Mouse (Mus musculus): ENCODE measurements around the gene Chst15. TPM values are rescaled to one million over a fixed set of nuclear protein-coding genes. Genes with fewer than 3 reads are reported as not detected.

The Chst15 gene
- polyA plus RNA-seq (2014; fragmentation: Nextera tagmentation; extraction: Ambion mirVana): 8.4 and 10.8 TPM in 2 replicates

DNA sequence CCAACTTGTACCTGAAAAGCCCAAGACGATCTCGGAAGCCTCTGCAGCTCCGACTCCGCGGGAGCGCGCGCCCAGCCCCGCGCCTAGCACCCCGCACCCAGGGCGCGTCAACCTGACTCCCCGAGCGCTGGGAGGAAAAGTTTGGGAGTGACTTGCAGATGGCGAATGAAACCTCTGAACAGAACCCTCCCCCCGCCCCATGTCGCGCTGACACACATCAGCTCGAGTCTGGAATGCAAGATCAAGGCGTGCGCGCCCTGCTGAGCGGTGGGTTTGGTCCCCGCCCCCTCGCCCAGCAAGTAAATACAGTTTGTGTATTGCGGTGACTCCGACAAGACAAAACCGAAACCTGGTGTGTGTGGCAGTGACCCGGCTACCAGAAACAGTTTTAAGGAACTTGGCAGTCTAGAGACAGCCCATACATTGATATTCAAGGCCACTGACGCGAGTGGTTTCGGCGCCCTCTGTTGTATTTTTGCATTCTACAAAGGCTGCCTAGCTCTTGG lies at the start of gene Chst15:
Gene Chst15 (minus strand): TSS at position 193 of the 506 bp plus-strand sequence.
- peak; percentile 49 for ATAC-seq
- WGBS: under 1% methylated on average over 34 of the region's 34 CpGs

GRCm38 (mm10) chr7:132365703-132366384 lies 48.8 kb upstream of the Chst15 start:
- Histone ChIP-seq H3K27me3 (replicated peaks; ENCODE audit: control insufficient read depth, insufficient read depth, low read length) (no peaks in the 10 kb centered on the region), H3K4me3 (ENCODE audit: low read depth, low read length) (no peak overlapping the region), H3K36me3 (ENCODE audit: control insufficient read depth, insufficient read depth, low read length) (no peaks in the 10 kb centered on the region), H3K9me3 (replicated peaks; ENCODE audit: control insufficient read depth, low read length) (no peaks in the 10 kb centered on the region), H3K4me2 (ENCODE audit: low read length) (no peak overlapping the region), H3K4me1 (ENCODE audit: control insufficient read depth, insufficient read depth, low read length) (no peaks in the 10 kb centered on the region), H3K27ac (ENCODE audit: low read depth, low read length) (no peak overlapping the region), H3K9ac (ENCODE audit: low read length) (no peak overlapping the region)
- ATAC-seq: no peak
- no peak for DNase-seq (ENCODE audit: low spot score)
- 73% methylated on average over 5 of the region's 5 CpGs for WGBS

More for the DNA sequence above, at the start of gene Chst15:
- peak; percentile 78 for DNase-seq (ENCODE audit: low spot score)
- H3K36me3 ChIP-seq (ENCODE audit: control insufficient read depth, insufficient read depth, low read length): no peaks in the 10 kb centered on the region
- no peaks in the 10 kb centered on the region for H3K9me3 ChIP-seq (replicated peaks; ENCODE audit: control insufficient read depth, low read length)
- peak within 1 kb of the TSS; percentile 81 for H3K4me3 ChIP-seq (ENCODE audit: low read depth, low read length)
- H3K4me2 ChIP-seq (ENCODE audit: low read length): peak within 1 kb of the TSS; percentile 95
- peak within 1 kb of the TSS; percentile 84 for H3K27ac ChIP-seq (ENCODE audit: low read depth, low read length)
- peaks cover 17% of the 10 kb centered on the region for H3K4me1 ChIP-seq (ENCODE audit: control insufficient read depth, insufficient read depth, low read length)
- H3K27me3 ChIP-seq (replicated peaks; ENCODE audit: control insufficient read depth, insufficient read depth, low read length): no peaks in the 10 kb centered on the region
- H3K9ac ChIP-seq (ENCODE audit: low read length): peak within 1 kb of the TSS; percentile 94

- Histone ChIP-seq H3K4me1 (ENCODE audit: control insufficient read depth, insufficient read depth, low read length) (no peaks in the 10 kb centered on the region), H3K9ac (ENCODE audit: low read length) (no peak overlapping the region), H3K27me3 (replicated peaks; ENCODE audit: control insufficient read depth, insufficient read depth, low read length) (no peaks in the 10 kb centered on the region), H3K4me3 (ENCODE audit: low read depth, low read length) (no peak overlapping the region), H3K36me3 (ENCODE audit: control insufficient read depth, insufficient read depth, low read length) (no peaks in the 10 kb centered on the region), H3K4me2 (ENCODE audit: low read length) (no peak overlapping the region), H3K9me3 (replicated peaks; ENCODE audit: control insufficient read depth, low read length) (no peaks in the 10 kb centered on the region), H3K27ac (ENCODE audit: low read depth, low read length) (no peak overlapping the region)
- DNase-seq (ENCODE audit: low spot score): no peak
- no peak for ATAC-seq
- WGBS: 82% methylated on average over 5 of the region's 5 CpGs
Observed at GRCm38 (mm10) chr7:132365111-132365510, 48.1 kb upstream of the Chst15 start.

DNA sequence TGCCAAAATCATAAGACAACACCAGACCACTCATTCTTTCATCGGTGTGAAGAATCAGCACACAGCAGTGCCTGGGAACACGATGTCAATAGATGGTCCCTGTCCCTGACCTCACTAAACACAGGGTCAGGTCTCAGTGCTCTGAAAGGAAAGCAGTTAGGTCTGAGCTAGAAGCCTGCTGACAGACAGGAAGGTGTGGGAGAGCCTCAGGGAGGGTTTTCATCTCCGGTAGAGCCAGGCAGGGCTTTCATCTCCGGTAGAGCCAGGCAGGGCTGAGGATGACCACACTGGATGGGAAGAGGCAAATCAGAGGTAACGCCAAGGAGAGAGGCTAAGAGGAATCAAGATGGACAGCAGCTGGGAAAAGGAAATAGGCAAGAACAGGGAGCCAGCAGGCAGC lies 47.5 kb upstream of the Chst15 start:
- Histone ChIP-seq H3K27ac (ENCODE audit: low read depth, low read length) (no peak overlapping the region), H3K4me3 (ENCODE audit: low read depth, low read length) (no peak overlapping the region), H3K4me2 (ENCODE audit: low read length) (no peak overlapping the region), H3K4me1 (ENCODE audit: control insufficient read depth, insufficient read depth, low read length) (no peaks in the 10 kb centered on the region), H3K9me3 (replicated peaks; ENCODE audit: control insufficient read depth, low read length) (no peaks in the 10 kb centered on the region), H3K9ac (ENCODE audit: low read length) (no peak overlapping the region), H3K27me3 (replicated peaks; ENCODE audit: control insufficient read depth, insufficient read depth, low read length) (no peaks in the 10 kb centered on the region), H3K36me3 (ENCODE audit: control insufficient read depth, insufficient read depth, low read length) (no peaks in the 10 kb centered on the region)
- DNase-seq (ENCODE audit: low spot score): no peak
- WGBS: 79% methylated on average over 5 of the region's 5 CpGs
- ATAC-seq: no peak

GRCm38 (mm10) chr7:132360336-132360735 lies 43.3 kb upstream of the Chst15 start:
- H3K9ac ChIP-seq (ENCODE audit: low read length): no peak overlapping the region
- DNase-seq (ENCODE audit: low spot score) (no peak), ATAC-seq (no peak)
- 0 out of 2 replicates have a peak, but pooled peaks cover 2% of the 10 kb centered on the region for H3K4me1 ChIP-seq (ENCODE audit: control insufficient read depth, insufficient read depth, low read length)
- H3K4me3 ChIP-seq (ENCODE audit: low read depth, low read length): no peak overlapping the region
- H3K27ac ChIP-seq (ENCODE audit: low read depth, low read length): no peak overlapping the region
- H3K4me2 ChIP-seq (ENCODE audit: low read length): no peak overlapping the region
- no peaks in the 10 kb centered on the region for H3K36me3 ChIP-seq (ENCODE audit: control insufficient read depth, insufficient read depth, low read length)
- H3K9me3 ChIP-seq (replicated peaks; ENCODE audit: control insufficient read depth, low read length): no peaks in the 10 kb centered on the region
- H3K27me3 ChIP-seq (replicated peaks; ENCODE audit: control insufficient read depth, insufficient read depth, low read length): no peaks in the 10 kb centered on the region
- 86% methylated on average over 4 of the region's 4 CpGs for WGBS

DNA sequence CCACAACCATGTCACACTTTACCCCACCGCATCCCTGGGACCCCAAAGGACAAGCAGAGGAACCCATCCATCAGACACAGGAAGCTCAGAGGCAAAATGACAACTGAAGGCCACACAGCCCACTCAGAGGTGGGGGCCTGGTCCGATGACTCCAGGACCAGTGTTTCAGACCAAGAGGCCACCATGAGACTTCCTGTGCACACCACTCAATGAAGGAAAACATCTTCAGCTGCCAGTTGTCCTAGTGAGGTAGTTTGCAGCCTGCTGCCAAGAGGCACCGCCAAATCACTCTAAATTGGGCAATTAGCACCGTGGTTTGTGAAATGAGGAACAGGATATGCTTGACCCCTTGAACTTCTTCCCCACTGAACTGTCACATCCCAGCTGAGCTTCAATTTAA lies 41.7 kb upstream of the Chst15 start:
- Histone ChIP-seq H3K9me3 (replicated peaks; ENCODE audit: control insufficient read depth, low read length) (no peaks in the 10 kb centered on the region), H3K9ac (ENCODE audit: low read length) (no peak overlapping the region), H3K27ac (ENCODE audit: low read depth, low read length) (no peak overlapping the region), H3K36me3 (ENCODE audit: control insufficient read depth, insufficient read depth, low read length) (no peaks in the 10 kb centered on the region), H3K27me3 (replicated peaks; ENCODE audit: control insufficient read depth, insufficient read depth, low read length) (no peaks in the 10 kb centered on the region), H3K4me1 (ENCODE audit: control insufficient read depth, insufficient read depth, low read length) (0 out of 2 replicates have a peak, but pooled peaks cover 2% of the 10 kb centered on the region), H3K4me2 (ENCODE audit: low read length) (no peak overlapping the region), H3K4me3 (ENCODE audit: low read depth, low read length) (no peak overlapping the region)
- no peak for ATAC-seq
- 58% methylated on average over 4 of the region's 4 CpGs for WGBS
- DNase-seq (ENCODE audit: low spot score): no peak

DNA sequence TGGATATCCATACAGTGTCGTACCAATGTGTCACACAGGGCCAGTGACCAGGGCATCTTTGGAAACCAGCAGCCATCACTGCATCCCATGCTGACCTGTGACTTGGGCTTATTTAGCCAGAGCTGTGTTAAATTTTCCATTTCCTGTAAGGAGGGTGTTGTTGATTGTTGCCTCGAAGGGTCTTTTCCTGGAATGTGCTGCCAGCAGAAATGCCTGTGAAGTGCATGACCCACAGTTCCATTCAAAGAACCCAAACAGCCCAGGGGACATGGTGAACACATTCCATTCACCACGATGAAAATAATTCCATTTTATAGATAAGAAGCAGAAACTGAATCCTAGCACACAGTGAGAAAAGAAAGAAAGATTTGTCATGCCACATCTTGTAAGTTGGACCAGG lies 41.2 kb upstream of the Chst15 start:
- WGBS: 80% methylated on average over 3 of the region's 3 CpGs
- no peaks in the 10 kb centered on the region for H3K27me3 ChIP-seq (replicated peaks; ENCODE audit: control insufficient read depth, insufficient read depth, low read length)
- H3K9me3 ChIP-seq (replicated peaks; ENCODE audit: control insufficient read depth, low read length): no peaks in the 10 kb centered on the region
- no peak overlapping the region for H3K4me2 ChIP-seq (ENCODE audit: low read length)
- ATAC-seq (no peak), DNase-seq (ENCODE audit: low spot score) (no peak)
- H3K36me3 ChIP-seq (ENCODE audit: control insufficient read depth, insufficient read depth, low read length): no peaks in the 10 kb centered on the region
- H3K4me3 ChIP-seq (ENCODE audit: low read depth, low read length): no peak overlapping the region
- no peak overlapping the region for H3K27ac ChIP-seq (ENCODE audit: low read depth, low read length)
- no peak overlapping the region for H3K9ac ChIP-seq (ENCODE audit: low read length)
- H3K4me1 ChIP-seq (ENCODE audit: control insufficient read depth, insufficient read depth, low read length): 0 out of 2 replicates have a peak, but pooled peaks cover 2% of the 10 kb centered on the region

GRCm38 (mm10) chr7:132357841-132358237 lies 40.8 kb upstream of the Chst15 start:
- DNase-seq (ENCODE audit: low spot score) (no peak), ATAC-seq (no peak)
- H3K4me3 ChIP-seq (ENCODE audit: low read depth, low read length): no peak overlapping the region
- no peaks in the 10 kb centered on the region for H3K9me3 ChIP-seq (replicated peaks; ENCODE audit: control insufficient read depth, low read length)
- H3K4me1 ChIP-seq (ENCODE audit: control insufficient read depth, insufficient read depth, low read length): 0 out of 2 replicates have a peak, but pooled peaks cover 2% of the 10 kb centered on the region
- H3K4me2 ChIP-seq (ENCODE audit: low read length): no peak overlapping the region
- H3K36me3 ChIP-seq (ENCODE audit: control insufficient read depth, insufficient read depth, low read length): no peaks in the 10 kb centered on the region
- H3K9ac ChIP-seq (ENCODE audit: low read length): no peak overlapping the region
- no peak overlapping the region for H3K27ac ChIP-seq (ENCODE audit: low read depth, low read length)
- WGBS: 92% methylated on average over 3 of the region's 3 CpGs
- no peaks in the 10 kb centered on the region for H3K27me3 ChIP-seq (replicated peaks; ENCODE audit: control insufficient read depth, insufficient read depth, low read length)
